Mouse (Mus musculus): ENCODE results near the gene Hkdc1.

The Hkdc1 gene

GRCm38 (mm10) chr10:62380936-62381335 lies 41.4 kb downstream of the Hkdc1 start:
- in situ Hi-C loops (cut with MboI; ENCODE audit: low sequenced_read_pairs), result no loop called here

DNA sequence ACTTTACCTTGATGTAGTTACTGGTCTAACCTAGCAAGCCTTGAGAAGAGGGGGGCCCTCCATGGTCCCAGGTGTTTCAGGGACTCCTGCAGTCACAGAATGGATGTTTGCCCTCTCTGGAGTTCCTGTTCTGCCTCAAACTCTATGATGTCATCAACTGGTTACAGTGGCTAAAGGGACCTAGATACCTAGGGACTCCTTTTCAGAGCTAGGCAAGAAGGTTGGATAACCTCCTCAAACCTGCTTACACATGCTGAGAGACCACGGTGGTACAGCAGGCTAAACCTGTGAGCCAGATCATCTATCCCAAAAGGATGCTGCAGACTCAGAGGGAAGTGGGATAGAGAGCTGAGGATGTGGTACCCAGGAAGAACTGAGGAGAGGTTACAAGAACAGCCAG lies 42.5 kb downstream of the Hkdc1 start, which contains the start of gene Hk1:
Gene Hk1, minus strand, starts transcription at position 101 of the 400 bp plus-strand sequence.
- in situ Hi-C loops (cut with MboI; ENCODE audit: low sequenced_read_pairs), result no loop called here

DNA sequence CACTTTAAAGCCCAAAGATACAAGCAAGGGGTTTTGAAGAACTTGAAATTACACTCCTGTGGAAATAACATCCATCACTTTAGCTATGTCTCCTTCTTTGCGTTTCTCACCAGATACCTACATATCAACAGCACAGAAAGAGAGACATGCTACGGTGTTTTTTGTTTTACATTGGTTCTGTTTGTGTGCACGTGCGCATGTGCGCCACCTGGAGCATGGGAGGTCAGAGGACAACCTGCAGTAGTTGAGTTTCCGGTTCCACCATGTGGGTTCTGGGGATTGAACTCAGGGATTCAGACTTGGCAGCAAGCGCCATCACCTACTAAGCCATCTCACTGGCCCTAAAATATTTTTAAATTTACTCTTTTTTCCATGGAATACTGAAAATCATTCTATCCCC lies 63.5 kb downstream of the Hkdc1 start:
- in situ Hi-C loops (cut with MboI; ENCODE audit: low sequenced_read_pairs), result no loop called here

GRCm38 (mm10) chr10:62356105-62356730 lies 66.1 kb downstream of the Hkdc1 start:
- in situ Hi-C loops (cut with MboI; ENCODE audit: low sequenced_read_pairs), result no loop called here

DNA sequence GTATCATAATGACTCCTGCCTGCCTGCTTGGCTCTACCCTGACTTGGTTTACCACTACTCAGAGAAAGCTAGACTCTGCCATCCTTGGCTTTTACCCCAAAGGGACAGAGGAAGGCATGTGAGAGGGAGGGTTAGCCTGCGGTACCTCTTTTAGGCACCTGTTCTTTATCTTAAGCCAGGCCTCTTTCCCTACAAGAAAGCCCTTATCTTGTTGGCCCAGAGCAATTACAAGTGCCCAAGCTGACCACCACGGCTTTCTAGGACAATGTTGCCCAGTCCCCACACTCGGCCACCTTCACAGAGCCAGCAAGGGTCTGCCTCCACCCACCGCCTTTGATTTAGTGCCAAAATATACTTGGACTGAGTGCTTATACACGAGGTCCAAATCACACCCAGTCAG lies 77.1 kb downstream of the Hkdc1 start:
- in situ Hi-C loops (cut with MboI; ENCODE audit: low sequenced_read_pairs), result no loop called here

- in situ Hi-C loops (cut with MboI; ENCODE audit: low sequenced_read_pairs), result no loop called here
These were observed 78.1 kb downstream of the Hkdc1 start for GRCm38 (mm10) chr10:62344004-62344752.

- in situ Hi-C loops (cut with MboI; ENCODE audit: low sequenced_read_pairs), result no loop called here
These were observed 79.8 kb downstream of the Hkdc1 start for GRCm38 (mm10) chr10:62342512-62342911.

GRCm38 (mm10) chr10:62341956-62342355 lies 80.3 kb downstream of the Hkdc1 start:
- in situ Hi-C loops (cut with MboI; ENCODE audit: low sequenced_read_pairs), result no loop called here

- in situ Hi-C loops (cut with MboI; ENCODE audit: low sequenced_read_pairs), result no loop called here
These were observed 81.3 kb downstream of the Hkdc1 start for GRCm38 (mm10) chr10:62340991-62341390.

GRCm38 (mm10) chr10:62340095-62340731 lies 82.1 kb downstream of the Hkdc1 start:
- in situ Hi-C loops (cut with MboI; ENCODE audit: low sequenced_read_pairs), result no loop called here

- in situ Hi-C loops (cut with MboI; ENCODE audit: low sequenced_read_pairs), result no loop called here
These were observed 82.8 kb downstream of the Hkdc1 start for GRCm38 (mm10) chr10:62339211-62340094.

- in situ Hi-C loops (cut with MboI; ENCODE audit: low sequenced_read_pairs), result no loop called here
These were observed 83.7 kb downstream of the Hkdc1 start for GRCm38 (mm10) chr10:62338626-62339025.

GRCm38 (mm10) chr10:62338176-62338575 lies 84.1 kb downstream of the Hkdc1 start:
- in situ Hi-C loops (cut with MboI; ENCODE audit: low sequenced_read_pairs), result no loop called here

GRCm38 (mm10) chr10:62336601-62337578 lies 85.4 kb downstream of the Hkdc1 start:
- in situ Hi-C loops (cut with MboI; ENCODE audit: low sequenced_read_pairs), result no loop called here

GRCm38 (mm10) chr10:62335423-62335776 lies 86.9 kb downstream of the Hkdc1 start:
- in situ Hi-C loops (cut with MboI; ENCODE audit: low sequenced_read_pairs), result no loop called here

DNA sequence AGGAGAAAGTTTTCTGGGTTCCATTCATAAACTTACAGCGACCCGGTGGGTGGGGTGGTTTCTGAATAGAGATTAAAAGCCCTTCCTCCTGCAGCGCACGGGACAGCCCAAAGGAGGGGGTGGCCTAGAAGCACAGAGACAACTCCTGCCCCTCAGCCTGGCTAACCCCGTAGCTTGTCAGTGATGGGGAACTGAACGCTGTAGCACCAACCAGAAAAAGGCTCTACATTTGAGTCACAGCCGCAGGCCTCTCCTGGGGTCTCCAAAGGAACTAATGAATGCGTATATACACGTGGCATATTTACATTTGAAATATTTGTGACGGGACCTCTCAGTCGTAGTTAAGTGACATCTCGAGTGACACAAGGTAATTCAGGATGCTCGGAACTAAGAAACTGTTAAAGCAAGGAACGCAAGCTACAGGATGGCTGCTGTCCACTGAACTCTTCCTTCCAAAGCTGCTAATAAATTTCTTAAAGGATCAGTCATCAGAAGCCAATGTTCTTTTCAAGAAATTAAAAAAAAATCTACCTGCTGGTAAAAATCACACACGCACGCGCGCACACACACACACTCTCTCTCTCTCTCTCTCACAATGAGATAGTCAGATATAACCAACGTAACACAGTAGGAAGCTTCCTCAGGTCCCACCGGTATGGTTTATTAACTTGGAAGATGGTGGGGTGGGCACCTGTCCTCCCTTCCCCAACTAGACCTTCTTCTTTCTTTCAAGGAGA lies 87.4 kb downstream of the Hkdc1 start:
- in situ Hi-C loops (cut with MboI; ENCODE audit: low sequenced_read_pairs), result no loop called here

- in situ Hi-C loops (cut with MboI; ENCODE audit: low sequenced_read_pairs), result no loop called here
These were observed 89.0 kb downstream of the Hkdc1 start for GRCm38 (mm10) chr10:62333269-62333668.

All from CH12F3 (cell line).